Mouse (Mus musculus): Measurements from ENCODE around the gene Litaf.

The Litaf gene

DNA sequence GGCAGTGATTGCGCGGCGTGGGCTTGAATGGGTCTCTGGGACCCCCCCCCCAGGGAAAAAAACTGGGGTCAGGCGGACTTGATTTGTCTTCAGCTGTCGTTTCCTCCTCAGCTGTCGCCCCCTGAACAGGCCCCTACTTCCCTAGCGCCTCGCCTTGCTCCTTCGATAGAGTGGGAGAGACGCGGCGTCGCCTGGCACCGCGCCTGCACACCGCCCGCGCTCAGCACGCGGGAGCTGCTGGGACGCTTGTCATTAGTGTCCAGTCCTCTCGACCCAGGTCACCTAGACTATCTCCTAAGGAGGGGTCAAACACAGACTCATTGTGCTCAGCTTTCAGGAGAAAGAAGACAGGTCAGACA is 855 bp upstream of the Litaf start:
- no peak for DNase-seq (ENCODE audit: low spot score in 2 of 2)

DNA sequence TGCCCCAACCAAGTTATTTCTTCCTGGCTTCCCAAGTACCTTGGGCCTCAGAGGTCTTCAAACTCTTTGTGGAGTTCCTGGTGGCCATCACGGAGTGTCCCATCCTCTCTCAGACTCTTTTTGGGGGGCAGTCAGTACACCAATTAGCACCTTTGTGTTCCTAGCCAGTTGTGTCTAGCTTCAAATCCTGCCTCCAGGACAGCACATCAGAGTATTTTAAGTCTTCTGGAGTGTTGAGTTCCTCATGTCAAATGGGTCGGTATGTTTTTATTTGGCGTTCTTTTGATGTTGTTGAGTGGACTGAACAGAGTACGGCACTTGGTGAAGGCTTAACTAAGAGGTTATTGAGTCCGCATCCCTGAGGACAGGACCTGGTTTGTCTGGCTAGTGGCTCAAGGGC is 526 bp downstream of the Litaf start:
- no peak for DNase-seq (ENCODE audit: low spot score in 2 of 2)

DNA sequence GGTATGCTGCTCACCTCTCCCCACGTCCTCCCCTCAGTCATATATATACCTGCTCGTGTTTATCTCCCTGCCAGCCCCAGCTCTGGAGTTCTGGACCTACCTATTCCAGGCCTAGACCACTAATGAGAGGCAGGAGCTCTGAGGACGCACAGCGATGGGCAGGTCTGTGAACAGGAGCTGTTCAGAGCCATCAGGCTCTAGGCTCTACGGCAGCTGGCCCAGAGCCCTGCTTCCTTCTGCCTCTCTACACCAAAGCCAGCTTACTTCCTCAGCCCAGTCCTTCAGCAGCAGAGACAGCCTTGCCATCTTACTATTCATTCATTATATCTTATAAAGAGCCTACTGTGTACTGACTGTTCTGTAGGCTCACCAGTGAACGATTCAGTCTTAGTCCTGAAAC is 1.2 kb downstream of the Litaf start:
- DNase-seq (ENCODE audit: low spot score in 2 of 2): no peak

GRCm38 (mm10) chr16:11064341-11064740 is 1.6 kb downstream of the Litaf start:
- no peak for DNase-seq (ENCODE audit: low spot score in 2 of 2)

DNA sequence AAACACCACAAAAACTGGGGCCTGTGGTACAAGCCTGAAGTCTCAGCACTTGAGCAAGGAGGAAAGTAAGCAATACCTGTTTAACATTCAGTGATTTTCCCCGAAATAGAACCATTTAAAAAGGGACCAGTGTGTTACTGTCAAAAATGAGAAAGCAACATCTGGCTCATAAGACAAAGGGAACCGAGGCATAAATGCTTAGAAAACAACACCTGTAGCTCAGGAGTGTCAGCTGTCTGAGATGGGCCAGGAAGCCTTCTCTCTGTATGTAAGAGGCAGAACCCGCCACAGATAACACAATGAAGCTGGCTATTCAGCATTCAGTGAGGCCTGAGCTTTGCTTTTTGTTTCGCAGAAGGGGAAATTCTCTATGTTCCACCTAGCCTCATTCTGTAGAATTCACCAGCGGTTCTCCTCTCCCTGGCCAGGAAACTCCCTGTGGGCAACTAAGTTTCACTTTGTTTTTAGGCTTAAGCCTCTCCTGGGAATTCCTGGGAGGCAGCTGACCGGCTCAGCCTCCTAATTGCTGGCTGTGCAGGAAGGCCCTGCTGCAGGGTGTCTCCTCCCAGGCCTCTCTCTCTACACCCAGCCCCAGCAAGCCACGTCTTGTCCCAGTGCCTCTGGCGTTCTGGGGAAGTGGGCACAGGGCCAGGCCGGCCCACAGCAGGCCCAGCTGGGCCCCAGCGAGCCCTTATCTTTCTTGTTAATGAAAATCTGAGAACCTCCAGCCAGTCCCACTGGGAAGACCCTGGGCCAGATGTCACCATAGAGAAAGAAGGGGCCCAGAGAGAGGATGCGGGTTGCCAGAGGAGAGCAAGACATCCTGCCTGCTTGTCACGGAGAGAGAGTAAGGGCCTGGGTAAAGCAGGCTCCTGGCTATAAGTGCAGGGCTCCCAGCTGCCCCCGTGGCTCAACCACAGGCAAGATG is 2.9 kb downstream of the Litaf start:
- no peak for DNase-seq (ENCODE audit: low spot score in 2 of 2)

DNA sequence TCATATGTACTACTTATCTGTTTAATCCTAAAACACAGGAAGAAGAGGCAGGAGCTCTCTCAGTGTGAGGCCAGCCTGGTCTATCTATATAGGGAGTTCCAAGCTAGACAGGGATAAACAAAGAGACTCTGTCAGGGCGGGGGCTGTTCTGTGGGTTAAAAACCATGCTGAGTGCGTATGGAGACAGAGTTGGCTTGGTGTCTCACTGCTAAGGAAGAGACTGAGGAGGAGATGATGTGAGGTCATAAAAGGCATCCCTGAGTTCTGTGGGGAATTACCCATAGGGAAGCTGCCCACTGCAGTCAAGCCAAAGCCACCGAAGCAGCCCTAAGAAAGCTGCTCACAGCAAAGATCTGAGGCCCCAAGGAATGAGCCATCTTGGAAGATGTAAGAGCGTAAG is 5.3 kb downstream of the Litaf start, which contains the start of gene Snn:
Gene Snn (plus strand): TSS at position 301 of the 400 bp plus-strand sequence.
- DNase-seq (ENCODE audit: low spot score in 2 of 2): no peak

- DNase-seq (ENCODE audit: low spot score in 2 of 2): no peak
Measured at GRCm38 (mm10) chr16:11055916-11056315, 10.0 kb downstream of the Litaf start.

DNA sequence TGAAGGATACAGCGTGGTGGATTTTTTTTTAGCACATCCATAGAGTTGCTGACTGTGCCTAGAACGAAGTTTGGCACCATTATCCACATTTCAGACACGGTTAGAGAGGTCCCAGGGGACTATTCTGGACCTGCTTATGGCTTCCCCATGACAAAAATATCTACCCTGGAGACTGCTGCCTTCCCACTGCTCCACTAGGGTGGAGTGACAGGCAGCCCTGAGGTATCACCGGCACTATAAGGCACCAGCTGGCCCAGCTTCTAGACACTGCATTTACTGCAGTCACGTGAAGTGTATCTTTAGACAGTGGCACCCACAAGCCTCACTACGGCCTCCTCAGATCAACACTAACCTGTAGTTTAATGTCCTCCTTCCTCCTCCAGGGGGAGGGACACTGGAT is 11.1 kb downstream of the Litaf start:
- DNase-seq (ENCODE audit: low spot score in 2 of 2): no peak

GRCm38 (mm10) chr16:11054409-11054808 is 11.5 kb downstream of the Litaf start:
- DNase-seq (ENCODE audit: low spot score in 2 of 2): no peak

DNA sequence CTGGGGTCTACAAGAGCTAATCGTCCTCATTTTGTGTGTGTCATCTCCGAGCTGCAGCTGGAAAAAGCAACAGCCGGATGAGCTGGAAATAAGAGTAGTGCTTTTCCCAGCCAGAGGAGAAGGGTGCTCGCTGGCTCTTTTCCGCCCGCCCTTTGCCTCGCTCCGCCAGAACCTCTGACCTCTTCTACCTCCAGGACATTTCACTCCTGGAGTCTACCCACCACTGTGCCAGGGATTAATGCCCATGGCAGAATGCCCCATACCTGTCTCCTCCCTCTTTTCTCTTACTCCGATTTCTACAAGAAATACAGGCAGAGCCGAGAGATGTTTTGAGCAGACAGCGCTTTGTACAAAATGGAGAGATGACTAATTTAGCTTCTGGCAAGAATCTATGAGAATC is 14.8 kb downstream of the Litaf start:
- DNase-seq (ENCODE audit: low spot score in 2 of 2): no peak

GRCm38 (mm10) chr16:11050226-11050625 is 15.7 kb downstream of the Litaf start:
- DNase-seq (ENCODE audit: low spot score in 2 of 2): no peak

DNA sequence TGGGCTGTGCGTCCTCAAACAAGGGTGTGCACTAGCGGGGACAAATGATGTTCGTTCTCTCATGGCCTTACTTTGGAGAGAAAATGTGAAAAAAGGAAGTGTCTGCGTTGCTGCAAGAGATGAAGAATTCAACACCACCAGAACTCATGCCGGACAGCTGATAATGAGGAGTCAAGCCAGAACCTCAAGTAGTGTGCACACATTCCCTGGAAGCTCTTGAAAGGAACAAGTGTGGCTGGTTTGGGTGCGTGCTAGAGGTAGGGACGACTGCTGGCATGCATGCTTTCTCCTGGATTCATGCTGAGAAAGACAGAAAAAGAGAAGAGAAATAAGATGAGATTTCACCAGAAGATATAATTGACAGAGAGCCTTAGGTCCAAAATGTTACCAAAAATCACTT is 18.8 kb downstream of the Litaf start:
- no peak for DNase-seq (ENCODE audit: low spot score in 2 of 2)

DNA sequence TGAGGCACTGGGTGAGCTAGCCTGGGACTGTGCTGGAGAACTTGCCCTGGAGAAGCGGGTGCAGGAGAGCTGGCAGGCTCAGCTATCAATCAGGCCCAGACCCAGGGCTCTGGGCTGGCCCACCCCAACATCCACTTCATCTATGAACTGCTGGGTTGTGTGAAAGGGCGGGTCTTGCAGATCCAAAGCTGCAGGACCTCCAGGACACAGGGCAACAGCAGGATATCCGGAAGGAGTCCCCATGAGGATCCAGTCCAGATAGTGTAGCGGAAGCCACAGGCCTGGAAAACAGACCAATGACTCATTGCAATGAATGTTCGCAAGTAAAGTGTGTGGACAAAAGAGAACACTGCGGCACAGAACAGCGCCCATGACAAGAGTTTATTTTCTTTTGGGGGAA is 19.5 kb downstream of the Litaf start:
- DNase-seq (ENCODE audit: low spot score in 2 of 2): no peak

GRCm38 (mm10) chr16:11043239-11043638 is 22.7 kb downstream of the Litaf start:
- no peak for DNase-seq (ENCODE audit: low spot score in 2 of 2)

- DNase-seq (ENCODE audit: low spot score in 2 of 2): no peak
Measured at GRCm38 (mm10) chr16:11040603-11041002, 25.4 kb downstream of the Litaf start.

GRCm38 (mm10) chr16:11035790-11036431 is 30.0 kb downstream of the Litaf start:
- peak; percentile 39 to 67 for DNase-seq (ENCODE audit: low spot score in 2 of 2)

GRCm38 (mm10) chr16:11035273-11035672 is 30.7 kb downstream of the Litaf start:
- no peak for DNase-seq (ENCODE audit: low spot score in 2 of 2)

DNA sequence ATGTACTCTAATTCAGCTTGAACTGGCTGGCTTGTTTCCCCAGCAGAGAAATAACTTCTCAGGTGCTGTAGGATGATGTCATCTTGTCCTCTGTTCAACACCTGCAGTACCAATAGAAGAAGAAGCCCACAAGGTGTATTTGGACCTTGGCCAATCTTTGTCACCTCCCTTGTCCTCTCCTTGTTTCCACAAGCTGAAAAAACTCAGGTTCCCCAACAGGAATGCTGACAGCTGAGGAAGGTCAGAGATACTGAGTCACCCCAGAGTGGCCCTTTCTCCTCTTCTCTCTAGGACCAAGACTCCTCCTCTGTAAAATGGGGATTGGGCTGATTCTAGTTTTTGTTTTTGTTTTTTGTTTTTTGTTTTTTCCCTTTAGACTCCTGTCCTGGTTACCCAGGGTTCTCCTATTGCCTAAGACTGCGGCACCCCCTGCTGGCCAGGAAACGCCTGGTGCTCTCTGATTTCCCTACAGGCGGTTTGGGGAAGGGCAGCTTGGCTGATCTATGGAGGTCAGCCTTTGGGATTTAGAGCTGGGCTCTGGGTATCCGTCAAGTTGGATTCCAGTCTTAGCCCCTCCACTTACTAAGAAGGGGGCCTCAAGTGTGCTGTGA is 31.7 kb downstream of the Litaf start:
- peak; percentile 53 to 79 for DNase-seq (ENCODE audit: low spot score in 2 of 2)

DNA sequence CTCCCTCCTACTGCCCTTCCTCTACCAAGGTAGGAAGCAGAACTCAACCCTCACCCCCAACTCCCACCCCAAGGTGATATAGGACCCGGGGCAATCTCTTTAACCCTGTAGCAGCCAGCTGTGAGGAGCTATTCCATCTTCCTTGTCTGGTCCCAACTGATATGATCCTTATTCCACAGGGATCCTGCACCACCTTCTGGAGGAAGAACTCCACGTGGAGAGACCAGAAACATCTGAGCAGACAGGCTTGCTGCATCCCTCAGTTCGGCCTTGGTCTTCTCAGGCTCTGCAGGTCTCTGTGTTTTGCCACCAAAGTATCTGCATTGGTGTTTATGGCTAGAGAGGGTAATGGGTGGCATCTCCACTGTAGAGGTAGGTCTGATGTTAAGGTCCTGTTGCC is 34.6 kb downstream of the Litaf start:
- DNase-seq (ENCODE audit: low spot score in 2 of 2): no peak

DNA sequence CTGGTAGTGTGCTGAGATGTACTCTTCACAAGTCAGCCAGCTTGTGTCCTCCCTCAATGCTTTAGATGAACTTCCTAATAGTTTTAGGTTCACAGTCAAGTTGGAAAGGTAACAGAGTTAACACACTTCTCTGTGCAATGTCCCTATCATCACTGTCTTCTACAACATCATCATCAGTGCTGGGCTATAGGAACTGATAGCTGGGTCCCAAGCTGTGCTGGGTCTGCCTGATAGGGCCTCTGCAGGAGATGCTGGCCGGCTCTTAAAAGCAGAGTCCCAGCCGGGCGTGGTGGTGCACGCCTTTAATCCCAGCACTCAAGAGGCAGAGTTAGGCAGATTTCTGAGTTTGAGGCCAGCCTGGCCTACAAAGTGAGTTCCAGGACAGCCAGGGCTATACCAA is 35.1 kb downstream of the Litaf start:
- no peak for DNase-seq (ENCODE audit: low spot score in 2 of 2)

DNA sequence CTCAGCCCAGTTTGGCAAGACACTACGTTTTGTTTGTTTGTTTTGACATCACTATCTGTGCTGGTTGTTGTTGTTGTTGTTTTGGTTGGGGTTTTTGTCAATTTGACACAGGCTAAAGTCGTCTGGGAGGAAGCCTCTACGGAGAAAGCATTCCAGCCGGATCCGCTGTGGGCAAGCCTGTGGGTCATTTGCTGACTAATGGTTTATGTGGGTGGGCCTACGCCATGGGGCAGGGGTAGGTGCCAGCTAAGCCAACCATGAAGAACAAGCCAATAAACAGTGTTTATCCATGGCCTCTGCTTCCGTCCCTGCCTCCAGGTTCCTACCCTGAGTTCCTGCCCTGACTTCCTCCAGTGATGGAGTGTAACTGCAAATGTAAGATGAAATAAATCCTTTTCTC is 37.8 kb downstream of the Litaf start:
- DNase-seq (ENCODE audit: low spot score in 2 of 2): no peak

- no peak for DNase-seq (ENCODE audit: low spot score in 2 of 2)
Measured at GRCm38 (mm10) chr16:11024841-11025240, 41.1 kb downstream of the Litaf start.

GRCm38 (mm10) chr16:11023618-11024017 is 42.3 kb downstream of the Litaf start:
- DNase-seq (ENCODE audit: low spot score in 2 of 2): no peak

Data from spleen, postnatal 14 days (tissue).